Mouse (Mus musculus) WW6 (cell line): ENCODE results near the gene Spout1.

Experiments
- DNase-seq: peaks from one replicate; pipeline ENCODE4 v3.0.0-alpha.2; 2013; ENCODE audit warnings: low read depth, low spot score

Spout1 gene

DNA sequence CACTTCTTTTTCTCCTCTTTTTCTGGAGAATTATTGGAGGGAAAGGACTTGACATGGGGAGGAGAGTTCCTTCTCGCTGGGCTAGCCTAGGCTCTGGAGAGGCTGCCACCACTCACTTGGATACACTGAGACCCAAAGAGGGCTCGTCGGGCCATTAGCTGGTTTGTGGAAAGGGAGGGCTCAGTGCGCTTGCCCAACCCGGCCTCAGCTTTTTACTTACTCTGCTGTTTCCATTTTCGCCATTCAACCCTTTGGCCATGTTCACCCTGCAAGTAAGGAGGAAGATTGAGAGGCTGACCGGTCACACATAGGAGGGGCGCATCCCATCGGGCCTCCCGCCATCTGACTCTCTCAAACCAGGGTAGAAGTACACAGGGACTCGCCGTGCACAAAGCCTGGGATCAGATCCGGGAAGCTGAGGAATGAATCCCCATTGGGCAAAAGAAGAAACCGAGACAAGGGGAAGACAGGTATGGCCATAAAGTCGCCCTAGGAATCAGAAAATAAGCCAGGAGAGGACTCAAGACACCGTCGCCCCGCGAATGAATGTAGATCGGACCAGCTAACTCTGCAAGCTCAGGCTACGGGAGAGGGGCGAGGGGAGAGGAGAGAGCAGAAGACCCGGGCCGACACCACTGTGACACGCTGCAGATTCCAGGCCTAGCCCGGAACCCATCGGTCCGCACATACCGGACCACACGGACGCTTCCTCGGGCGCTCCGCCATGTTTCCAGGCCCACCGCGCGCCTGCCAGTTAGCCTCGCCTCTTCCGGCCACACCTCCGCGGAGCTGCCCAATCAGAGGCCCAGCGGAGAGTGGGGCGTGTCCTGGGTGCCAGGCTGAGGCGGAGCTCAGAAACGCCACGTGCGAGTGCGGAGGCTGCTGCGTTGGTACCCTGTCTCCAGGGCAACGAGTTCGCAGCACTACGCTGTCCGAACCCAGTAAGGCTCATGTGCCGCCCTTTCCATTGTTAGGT lies at the start of gene Spout1:
Spout1 (minus strand) TSS at position 760 of the 976 bp plus-strand sequence.
- peak; percentile 94 for DNase-seq

DNA sequence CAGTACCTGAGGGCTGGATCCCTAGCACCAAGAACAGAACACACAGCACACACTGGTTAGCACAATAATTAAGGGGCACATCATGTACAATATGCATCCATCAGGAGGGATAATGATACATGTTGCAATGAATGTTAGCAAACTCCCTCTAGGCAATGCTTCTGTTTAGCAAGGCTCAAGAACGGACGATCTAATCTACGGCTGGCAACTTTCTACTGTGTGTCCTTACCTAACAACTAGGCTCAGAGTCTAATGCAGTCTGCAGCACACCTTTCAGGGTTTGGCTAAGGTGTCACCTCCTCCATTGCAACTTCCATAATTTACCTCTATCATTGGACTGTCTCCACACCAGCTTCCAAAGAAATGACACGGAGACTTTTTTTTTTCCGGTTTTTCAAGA lies 38.0 kb upstream of the Spout1 start:
- no peak for DNase-seq

- DNase-seq = no peak
These were observed 37.2 kb upstream of the Spout1 start for GRCm38 (mm10) chr2:30215493-30215892.

DNA sequence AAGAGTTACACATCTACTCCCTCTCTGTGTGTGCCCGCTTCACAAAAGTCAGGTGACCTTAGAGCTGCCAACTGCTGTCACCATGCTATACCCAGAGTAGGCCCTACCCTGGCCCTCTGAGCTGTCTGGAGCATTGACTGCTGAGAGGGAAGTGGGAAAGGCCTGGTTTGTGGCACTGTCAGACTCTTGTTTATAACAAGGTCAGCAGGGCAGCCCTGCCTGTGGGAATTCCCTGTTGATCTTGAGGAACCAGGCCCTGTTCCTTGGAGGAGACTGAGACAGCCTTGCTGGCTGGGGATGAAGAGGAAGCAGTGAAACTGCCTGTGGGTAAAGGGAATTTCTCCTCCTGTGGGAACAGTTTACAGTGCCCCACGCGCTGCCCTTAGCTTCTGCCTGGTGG lies 36.5 kb upstream of the Spout1 start:
- no peak for DNase-seq

DNA sequence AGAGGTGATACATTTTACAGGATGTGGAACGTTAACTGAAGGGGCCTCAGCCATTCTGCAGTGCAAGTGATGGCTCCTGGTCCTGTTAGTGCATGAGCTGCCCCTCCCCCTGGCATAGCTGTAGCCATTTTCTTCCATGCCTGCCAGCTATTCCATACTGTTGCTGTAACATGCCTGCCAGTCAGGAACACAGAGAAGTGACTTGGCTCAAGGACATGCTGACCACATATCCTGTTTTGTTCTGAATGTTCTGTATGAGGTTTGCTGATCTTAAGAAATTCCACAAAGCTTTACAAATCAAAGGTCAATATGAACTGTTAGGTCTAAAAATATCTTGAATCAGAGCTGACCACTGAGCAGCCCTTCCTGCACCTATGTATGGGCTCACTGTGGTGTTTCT lies 34.7 kb upstream of the Spout1 start:
- no peak for DNase-seq

- DNase-seq = no peak
These were observed 33.9 kb upstream of the Spout1 start for GRCm38 (mm10) chr2:30212169-30212545.

GRCm38 (mm10) chr2:30211408-30212168 lies 33.3 kb upstream of the Spout1 start:
- no peak for DNase-seq

- no peak for DNase-seq
These were observed 29.6 kb upstream of the Spout1 start for GRCm38 (mm10) chr2:30207886-30208285.

DNA sequence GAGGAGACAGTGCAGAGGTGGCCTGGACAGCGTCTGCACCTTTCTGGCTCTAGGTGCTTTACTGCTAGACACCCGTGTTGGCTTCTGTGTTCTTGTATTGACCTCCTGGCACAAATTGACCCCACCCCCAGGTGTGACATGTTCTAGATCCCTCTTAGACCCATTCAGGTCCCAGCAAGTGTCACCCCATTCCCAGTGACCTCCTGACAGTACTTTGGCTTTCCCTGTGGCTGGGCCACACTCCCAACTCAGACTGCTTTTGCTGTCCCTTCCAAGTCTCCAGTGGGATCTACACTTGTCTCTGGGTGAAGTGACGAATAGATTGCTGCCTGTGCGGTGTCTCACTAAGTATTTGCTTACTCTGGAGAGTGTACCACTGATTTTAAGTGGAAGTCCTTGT lies 29.1 kb upstream of the Spout1 start:
- DNase-seq = no peak

- peak; percentile 76 for DNase-seq
These were observed 27.5 kb upstream of the Spout1 start, which contains the start of gene Kyat1 for GRCm38 (mm10) chr2:30205629-30206357. Gene Kyat1 (minus strand): TSS chr2:30205847.

GRCm38 (mm10) chr2:30205255-30205628 lies 27.0 kb upstream of the Spout1 start:
- no peak for DNase-seq

DNA sequence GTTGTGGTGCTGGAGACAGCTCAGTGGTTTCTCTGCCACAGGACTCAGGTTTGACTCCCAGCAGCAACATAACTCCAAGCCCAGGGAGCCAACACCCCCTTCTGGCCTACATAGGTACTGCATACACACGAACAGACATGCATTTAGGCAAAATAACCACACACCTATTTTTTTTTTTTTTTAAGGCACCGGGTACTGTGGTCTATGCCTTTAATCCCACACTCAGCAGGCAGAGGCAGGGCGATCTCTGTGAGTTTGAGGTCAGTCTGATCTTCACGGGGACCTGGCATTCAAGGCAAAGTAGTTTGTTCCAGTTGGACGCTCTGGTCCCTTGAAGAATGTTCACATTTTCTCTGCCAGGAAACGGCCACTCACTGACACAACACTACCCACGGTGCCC lies 25.2 kb upstream of the Spout1 start:
- DNase-seq = peak; percentile 57

GRCm38 (mm10) chr2:30200388-30200925 lies 22.2 kb upstream of the Spout1 start:
- DNase-seq = no peak

GRCm38 (mm10) chr2:30199984-30200383 lies 21.7 kb upstream of the Spout1 start:
- no peak for DNase-seq

GRCm38 (mm10) chr2:30198021-30198420 lies 19.8 kb upstream of the Spout1 start:
- DNase-seq = no peak

GRCm38 (mm10) chr2:30194656-30195055 lies 16.4 kb upstream of the Spout1 start:
- no peak for DNase-seq

- DNase-seq = no peak
These were observed 13.7 kb upstream of the Spout1 start for GRCm38 (mm10) chr2:30191790-30192580.

- no peak for DNase-seq
These were observed 7.4 kb upstream of the Spout1 start for GRCm38 (mm10) chr2:30185681-30186080.

DNA sequence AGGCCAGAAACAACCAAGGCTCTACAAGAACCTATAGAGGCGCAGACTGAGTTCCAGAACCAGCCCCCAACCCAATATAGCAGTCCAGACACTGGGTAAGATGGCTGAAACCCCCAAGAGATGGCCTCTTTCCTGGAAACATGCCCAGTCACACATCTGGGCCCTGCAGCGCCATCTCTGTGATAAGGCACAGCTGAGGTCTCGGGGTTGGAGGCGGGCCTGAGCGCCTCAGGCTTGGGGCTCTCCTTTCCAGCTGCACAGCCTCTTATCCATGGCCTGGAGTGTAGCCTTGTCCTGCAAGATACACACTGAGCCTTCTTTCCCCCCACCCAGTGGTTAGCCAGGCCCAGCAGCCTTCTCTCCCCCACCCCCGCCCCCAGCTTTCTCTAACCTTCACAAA lies 7.0 kb upstream of the Spout1 start:
- DNase-seq = no peak

DNA sequence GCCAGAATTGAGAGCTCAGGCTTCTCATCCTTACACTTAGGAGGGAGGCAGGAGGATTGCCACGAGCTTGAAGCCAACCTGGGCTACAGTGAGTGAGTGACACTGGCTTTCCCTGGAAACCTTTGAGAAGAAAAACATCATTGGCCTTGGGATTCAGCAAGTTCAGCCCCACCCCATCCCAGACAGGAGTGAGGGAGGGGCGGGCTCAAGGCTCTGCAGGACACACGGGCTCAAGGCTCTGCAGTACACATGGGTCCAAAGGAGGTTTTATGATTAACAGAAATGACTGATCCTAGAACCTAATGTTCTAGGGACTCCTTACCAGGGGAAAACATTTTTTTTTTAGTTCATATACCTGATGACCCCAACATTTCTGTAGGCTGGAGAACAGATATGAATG lies 5.5 kb upstream of the Spout1 start:
- no peak for DNase-seq

GRCm38 (mm10) chr2:30182424-30182823 lies 4.2 kb upstream of the Spout1 start:
- no peak for DNase-seq
